Mouse (Mus musculus) gastrocnemius, adult 18-20 months (tissue): Measurements from ENCODE around the gene Gm7324. TPM values are rescaled to one million over a fixed set of nuclear protein-coding genes. Genes with fewer than 3 reads are reported as not detected.
"Not testable (repeated sequence)": the region's sequence is repeated elsewhere in the genome, so short reads cannot be mapped to it uniquely, and the experiment has no call there.

Source experiments
- DNase-seq: peaks from one replicate; pipeline ENCODE4 v3.0.0; 2021; ENCODE audit warnings: low spot score
- long read RNA-seq, 2 experiments: library from polyadenylated mRNA; stranded (forward); transcript quantifications; one replicate each; pipeline ENCODE4 v2.0.0; 2021
- total RNA-seq, 2 experiments: library from RNA; stranded (reverse); gene quantifications; 2 replicates each; pipeline ENCODE4 v1.2.3; 2021

Gm7324 gene
- total RNA-seq = under 1 TPM; 0.24 to 0.25 TPM
- long read RNA-seq, experiment 1 = 0 reads
- long read RNA-seq, experiment 2 = 0 reads

GRCm38 (mm10) chr14:43697621-43698020, at the start of gene Gm7324:
Gm7324 (plus strand) TSS chr14:43697828.
- DNase-seq = not testable (repeated sequence)

GRCm38 (mm10) chr14:43677099-43677498, 20.5 kb upstream of the Gm7324 start, which contains the start of gene Gm8165:
Gm8165 (minus strand) TSS chr14:43677199.
- not testable (repeated sequence) for DNase-seq

- not testable (repeated sequence) for DNase-seq
Observed at GRCm38 (mm10) chr14:43727385-43727784, 29.8 kb downstream of the Gm7324 start, which contains the start of gene Gm16506. Gm16506 (minus strand) TSS chr14:43727485.

GRCm38 (mm10) chr14:43747566-43747965, 49.9 kb downstream of the Gm7324 start, which contains the start of gene Gm6526:
Gm6526 (plus strand) TSS chr14:43747866.
- not testable (repeated sequence) for DNase-seq

Other genes starting within 250 kb of the Gm7324 start
- gene Gm5799, start 154.3 kb upstream of the Gm7324 start, total RNA-seq = not detected
- not detected for gene Gm17654, start 118.7 kb upstream of the Gm7324 start, total RNA-seq
- not detected for gene Gm10375, start 89.8 kb upstream of the Gm7324 start, total RNA-seq
- gene Gm8165, start 20.6 kb upstream of the Gm7324 start, total RNA-seq = not detected
- not detected for gene Gm16506, start 29.7 kb downstream of the Gm7324 start, total RNA-seq
- gene Gm6526, start 50.0 kb downstream of the Gm7324 start, total RNA-seq = not detected
- not detected for gene Gm8180, start 86.9 kb downstream of the Gm7324 start, total RNA-seq
- not detected for gene Ear1, start 177.7 kb downstream of the Gm7324 start, total RNA-seq
- gene Ear10, start 225.7 kb downstream of the Gm7324 start, total RNA-seq = not detected
- gene Gm8113, start 227.6 kb downstream of the Gm7324 start, total RNA-seq = under 1 TPM; 0.11 to 0.50 TPM